Mouse (Mus musculus) cerebellum, postnatal 36 days (tissue): ENCODE measurements around the gene Mfsd12.

Source experiments
- DNase-seq, 2 experiments: peaks; one replicate each; pipeline ENCODE4 v3.0.0; 2021 to 2022; ENCODE audit warnings: mixed read lengths in 2 of 2

Mfsd12 gene

DNA sequence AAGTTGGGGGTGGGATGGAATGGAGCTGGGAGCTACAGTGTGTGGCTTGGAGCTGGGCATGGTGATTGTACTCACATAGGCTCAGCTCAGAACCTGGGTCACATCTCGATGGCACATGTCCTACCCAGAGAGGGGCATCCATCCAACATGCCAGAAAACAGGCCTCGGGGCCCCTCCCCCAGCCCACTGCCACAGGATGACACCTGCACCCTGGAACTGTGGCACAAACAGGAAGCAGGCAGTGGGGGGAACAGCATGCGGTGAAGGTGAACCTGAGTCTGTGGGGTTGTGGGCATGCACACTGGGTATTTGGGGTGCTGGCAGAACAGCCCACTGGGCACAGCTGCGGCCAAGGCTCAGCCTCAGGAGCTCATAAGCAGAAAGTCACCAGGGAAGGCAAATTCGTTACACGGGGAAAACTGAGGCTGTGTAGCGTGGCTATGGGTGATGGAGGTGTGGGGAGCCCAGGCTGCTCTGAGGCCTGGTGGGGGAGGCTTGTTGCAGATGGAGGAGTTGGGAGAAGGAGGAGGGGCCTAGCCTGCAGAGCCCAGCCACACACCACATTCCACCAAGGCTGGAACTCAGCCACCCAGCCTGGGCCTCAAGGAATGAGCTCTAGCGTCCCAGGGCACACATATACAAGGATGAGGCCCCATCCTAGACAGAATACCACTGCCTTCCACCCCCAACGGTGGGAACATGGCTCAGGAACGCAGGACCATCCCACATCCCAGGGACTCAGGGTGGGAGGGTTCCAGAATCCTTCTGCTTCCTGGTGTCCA, 27.9 kb upstream of the Mfsd12 start:
- no peak for DNase-seq

DNA sequence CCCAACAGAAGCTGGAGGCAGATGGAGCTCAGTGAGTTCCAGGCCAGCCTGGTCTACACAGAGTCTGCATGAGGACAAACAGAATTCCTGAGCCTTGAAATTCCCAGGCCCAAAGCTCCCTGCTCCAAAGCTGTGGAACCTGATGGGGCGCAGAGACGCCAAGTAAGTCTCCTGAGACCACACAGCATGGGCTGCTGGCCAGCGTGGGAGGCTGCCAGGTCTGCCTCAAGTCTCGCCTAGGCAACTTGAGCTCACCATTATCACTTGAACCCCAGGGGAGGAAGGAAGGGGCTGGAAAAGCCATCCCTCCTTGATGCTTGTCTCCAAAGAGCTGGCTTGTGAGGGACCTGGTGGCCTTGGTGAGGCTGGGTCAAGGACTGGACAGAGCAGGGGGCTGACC, 27.3 kb upstream of the Mfsd12 start:
- DNase-seq = no peak

DNA sequence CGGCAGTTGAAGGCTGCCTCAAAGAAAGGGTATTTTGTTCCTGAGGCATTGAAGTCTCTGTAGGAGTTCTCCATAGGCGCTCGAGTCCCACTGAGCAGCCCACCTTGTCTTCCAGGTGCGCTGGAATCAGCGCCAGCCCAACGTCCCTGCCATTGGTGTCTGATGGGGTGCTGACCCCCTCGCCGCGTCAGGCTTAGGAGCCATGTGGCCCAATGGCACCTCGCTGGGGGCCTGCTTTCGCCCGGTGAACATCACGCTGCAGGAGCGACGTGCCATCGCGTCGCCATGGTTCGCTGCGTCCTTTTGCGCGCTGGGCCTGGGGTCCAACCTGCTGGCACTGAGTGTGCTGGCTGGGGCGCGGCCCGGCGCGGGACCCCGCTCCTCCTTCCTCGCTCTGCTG, 25.0 kb upstream of the Mfsd12 start:
- no peak for DNase-seq

DNA sequence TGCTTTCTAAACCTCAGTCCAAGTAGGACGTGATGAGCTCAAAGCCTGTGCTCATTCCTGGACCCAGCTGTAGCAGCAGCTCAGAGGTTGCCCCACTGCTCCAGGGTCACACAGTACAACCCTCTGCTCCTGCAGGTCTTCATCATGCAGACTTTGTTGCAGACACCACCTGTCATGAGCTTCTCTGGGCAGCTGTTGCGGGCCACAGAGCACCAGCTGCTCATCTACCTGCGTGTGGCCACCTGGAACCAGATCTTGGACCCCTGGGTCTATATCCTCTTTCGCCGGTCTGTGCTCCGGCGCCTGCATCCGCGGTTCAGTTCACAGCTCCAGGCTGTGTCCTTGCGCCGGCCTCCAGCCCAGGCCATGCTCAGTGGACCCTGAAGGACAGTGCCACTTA, 23.0 kb upstream of the Mfsd12 start:
- no peak for DNase-seq

DNA sequence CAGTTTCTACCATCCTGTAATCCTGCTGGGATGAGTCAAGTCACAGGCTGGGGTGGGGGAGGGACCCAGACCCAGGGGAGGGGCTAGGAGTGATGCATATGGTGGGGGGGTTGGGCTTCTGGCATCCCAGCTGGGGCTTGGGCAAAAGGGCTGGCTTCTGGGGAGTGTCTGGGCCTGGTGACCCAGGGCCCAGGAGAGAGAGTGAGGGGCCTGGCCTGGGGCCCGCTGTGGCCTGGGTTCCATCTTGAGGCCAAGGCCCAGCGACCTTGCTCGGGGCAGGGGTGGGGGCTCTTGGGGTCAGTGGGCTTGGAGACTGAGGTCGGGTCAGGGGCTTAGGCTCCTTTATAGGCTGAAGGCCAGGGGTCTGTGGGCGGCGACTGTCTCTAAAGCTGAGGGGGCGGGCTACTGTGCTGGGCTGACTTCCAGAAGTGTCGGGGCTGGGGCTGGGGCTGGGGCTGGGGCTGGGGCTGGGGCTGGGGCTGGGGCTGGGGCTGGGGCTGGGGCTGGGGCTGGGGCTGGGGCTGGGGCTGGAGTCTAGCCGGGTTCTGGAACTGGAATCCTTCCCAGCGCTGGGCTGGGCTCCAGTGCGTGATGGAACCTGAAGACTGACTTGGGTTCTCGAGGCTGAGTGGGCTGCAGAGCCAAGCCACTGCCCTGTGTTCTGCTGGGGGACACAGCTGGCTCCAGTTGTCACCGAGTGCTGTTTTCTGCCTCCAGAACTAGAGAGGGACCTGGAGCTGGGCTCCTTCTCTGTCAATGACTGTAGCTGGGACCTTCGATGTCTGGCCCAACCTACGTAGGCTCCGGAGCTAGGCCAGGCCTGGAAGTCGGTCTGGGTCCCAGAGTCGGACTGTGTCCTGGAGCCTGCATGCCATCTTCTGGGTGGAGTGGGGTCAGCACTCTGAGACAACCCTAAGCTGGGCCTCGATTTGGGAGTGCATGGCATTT, 21.6 kb upstream of the Mfsd12 start:
- DNase-seq = no peak

DNA sequence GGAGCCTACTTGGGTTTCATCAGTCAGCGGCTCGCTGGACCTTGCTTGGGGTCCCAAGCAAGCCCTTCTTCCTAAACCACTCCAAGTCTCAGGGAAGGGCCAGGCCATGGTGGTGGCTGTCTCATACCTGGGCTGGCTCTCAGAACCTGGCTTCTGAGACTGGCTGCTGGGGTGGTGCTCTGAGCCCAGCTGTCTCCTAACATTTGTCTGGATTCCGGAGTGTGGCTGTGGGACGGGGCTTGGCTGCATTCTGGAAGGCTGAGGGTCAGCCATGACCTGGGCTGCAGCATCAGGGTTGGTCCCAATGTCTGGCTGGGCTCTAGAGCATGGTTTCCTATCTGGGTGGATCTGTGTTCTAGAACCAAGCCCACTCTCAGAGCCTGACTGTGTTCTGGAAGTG, 20.7 kb upstream of the Mfsd12 start:
- no peak for DNase-seq

DNA sequence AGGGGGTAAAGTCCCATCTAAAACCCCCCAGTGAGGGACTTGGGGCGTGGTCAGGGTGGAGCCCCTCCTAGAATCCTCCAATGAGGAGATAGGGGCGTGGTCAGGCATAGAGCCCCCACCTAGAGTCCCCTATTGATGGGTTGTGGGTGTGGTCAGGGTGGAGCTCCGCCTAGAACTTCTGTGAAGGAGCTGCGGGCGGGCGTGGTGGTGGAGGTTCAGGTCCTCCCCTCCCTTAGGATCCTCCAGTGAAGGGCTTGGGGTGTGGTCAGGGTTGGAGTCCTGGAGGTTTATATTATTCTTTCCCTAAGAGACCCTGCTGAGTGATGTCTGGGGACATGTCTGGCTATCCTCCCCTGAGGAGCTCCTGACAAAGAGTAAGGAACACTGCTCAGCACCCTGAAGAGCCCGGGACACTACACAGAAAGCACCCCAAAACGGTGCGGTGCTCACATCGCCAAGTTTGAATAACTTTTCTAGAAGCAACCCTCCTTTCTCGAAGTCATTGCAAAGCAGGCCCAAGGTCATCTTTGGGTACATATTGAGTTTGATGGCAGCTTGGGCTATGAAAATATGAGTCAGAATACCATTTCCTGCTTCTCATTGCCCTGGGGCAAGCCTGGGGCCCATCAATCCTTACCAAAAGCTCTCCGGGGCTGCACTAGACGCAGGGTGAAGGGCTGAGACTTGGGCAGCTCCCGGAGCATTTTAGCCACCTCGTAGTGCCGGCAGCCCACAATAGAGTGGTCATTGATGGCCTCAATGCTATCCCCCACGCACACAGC, 16.5 kb upstream of the Mfsd12 start:
- DNase-seq = no peak

DNA sequence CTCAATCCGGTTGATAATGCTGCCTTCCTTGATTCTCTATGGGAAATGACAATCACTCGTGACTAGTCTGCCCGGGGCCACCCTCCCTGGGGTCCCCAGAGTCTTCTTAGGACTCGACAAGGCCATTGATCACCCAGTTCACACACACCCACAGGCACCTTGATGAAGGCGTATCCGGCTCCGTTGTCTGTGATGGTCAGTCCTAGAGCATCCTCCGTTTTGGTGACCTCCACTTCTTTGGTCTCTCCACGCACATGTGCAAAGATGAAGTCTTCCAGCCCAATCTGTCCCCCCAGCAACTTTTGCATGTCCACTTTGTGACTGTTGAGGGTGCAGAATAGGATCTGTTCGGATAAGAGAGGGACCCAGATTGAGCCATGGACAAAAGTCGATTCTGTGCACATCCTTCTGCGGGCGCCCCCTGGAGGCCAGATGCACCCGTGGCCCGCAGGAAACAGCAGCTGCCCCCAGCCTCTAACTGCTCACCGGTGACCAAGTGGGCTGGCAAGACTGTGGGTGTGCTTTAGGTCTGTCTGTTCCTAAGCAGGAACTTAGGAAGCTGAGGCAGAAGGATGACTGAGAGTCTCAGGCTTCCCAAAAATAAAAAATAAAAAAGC, 15.8 kb upstream of the Mfsd12 start:
- peak; percentile 72 to 76 for DNase-seq

DNA sequence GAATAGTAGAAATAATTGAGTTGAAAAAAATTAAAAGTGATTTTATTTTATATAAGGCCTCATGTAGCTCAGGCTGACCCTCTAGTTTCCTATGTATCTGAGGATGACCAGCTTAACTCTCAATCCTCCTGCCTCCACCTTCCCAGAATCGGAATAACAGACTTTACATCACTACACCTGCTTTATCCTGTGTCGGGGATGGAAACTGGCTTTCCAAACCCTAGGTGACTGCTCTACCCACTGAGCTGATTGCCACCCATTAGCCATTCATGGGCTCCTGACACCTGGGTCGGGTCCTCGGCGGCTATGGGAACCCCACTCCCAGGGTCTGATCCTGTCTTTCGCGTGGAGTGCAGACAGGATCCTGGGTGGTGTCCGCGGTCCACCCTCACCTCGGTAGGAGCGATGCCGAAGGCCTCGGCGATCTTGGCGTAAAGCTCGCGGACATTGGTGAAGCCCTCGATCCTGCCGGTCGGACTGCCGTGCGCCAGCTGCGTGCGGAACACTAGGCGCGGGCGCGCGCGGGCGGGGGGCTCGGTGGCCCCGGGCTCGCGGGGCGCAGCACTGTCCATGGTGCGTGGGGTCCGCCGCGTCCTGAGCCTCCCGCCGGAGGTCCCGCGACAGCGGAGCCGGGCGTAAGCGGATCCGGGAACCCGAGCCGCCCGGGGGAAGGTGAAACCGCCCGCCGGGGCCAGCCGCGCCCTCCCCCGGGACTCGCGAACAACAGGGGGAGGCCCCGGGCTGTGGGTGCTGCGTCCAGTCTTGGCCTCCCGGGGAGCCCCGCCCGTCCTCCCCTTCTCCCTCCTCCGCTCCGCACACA, 14.4 kb upstream of the Mfsd12 start, which contains the start of gene Gipc3:
TSS of gene Gipc3 (minus strand) at position 581 of the 820 bp plus-strand sequence.
- no peak for DNase-seq

DNA sequence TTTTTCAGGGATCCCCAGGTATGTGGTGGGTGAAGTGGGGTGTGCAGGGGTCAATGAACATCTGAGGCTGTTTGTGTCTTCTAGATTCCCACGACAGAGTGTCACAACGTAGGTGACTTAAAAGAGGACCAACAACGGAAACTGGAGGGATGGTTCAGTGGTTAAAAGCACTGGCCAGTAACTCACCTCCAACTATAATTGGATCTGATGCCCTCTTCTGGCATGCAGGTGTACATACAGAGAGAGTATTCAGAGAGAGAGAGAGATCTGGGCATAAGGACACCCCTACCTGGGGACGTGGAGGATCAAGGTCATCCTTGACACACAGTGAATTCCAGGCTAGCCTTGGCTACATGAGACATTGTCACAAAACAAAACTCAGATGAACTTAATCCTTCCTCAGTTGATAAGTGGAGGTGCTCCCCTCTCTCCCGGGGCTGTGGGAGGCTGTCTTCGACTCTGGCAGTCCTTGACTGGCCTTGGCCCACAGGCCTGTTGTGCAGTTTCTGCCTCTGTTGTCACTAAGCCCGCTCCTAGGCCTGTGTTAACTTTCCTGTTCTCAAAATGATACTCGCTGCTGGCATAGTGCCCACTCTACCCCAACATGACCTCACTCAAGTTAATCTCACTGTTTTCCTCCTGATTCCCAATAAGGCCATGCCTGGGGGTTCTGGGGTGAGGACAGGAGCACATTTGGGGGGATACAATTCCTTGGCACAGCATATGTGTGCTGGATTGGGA, 12.7 kb upstream of the Mfsd12 start:
- DNase-seq = no peak

DNA sequence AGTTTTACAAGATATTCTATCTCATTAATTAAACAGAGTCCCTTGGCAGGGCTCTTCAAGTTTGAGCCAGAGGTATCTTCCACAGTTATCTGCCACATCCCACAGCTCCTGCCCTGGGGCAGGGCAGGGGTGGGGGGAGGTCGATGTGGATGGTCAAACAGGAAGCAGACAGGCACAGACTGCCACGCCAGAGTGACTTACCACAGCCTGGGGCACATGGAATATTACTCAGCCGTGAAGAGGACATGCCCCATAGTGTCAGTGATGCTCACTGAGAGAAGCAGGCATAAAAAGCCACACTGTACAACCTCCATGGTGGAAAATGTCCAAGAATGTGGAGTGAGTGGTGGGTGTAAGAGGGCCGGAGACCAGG, 12.1 kb upstream of the Mfsd12 start:
- no peak for DNase-seq

DNA sequence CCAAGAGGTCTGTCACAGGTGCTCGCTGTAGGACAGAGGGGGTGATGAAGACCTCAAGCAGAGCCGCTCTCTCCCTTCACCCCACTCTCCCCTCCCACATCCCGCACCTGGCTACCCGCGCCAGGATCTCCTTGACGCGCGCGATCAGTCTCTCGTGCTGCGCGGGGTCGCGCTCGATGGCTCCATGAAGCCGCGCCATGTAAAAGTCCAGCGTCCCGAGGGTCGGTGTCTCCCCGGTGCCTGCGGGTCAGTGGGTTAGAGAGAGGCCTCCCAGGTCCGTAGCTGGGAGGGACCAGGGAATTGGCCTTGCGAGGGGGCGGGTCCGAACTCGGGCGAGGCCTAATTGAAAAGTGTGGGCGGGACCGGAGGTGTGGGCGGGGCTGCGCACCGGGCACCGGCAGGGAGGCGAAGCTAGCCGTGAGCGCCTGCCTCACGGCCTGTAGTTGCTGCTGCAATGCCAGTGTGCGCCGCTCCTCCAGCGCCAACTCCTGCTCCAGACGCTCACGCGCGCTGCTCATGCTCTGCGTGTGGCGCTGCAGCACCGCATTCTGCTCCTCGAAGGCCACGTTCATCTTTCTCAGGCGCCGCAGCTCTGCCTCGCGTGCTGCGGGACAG, 10.7 kb upstream of the Mfsd12 start:
- DNase-seq = no peak

DNA sequence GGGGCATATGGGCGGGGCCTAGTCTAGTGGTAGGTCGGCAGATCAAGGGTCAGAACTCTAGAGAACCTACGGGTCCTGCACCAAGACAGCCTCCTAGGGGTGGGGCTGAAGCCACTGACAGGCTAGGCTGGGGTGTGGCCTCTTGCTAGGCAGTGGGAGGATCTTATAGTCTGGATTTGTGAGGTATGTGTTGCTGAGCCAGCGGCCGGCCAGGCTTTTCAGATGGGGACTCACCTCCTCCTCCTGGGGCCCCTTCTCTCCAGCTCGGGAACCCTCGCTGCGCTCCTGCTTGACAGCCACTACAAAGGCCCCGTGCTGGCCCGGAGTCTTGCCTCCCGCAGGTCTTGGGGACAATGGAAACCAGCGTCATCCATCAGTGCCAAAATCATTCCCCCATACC, 8.1 kb upstream of the Mfsd12 start:
- DNase-seq = no peak

DNA sequence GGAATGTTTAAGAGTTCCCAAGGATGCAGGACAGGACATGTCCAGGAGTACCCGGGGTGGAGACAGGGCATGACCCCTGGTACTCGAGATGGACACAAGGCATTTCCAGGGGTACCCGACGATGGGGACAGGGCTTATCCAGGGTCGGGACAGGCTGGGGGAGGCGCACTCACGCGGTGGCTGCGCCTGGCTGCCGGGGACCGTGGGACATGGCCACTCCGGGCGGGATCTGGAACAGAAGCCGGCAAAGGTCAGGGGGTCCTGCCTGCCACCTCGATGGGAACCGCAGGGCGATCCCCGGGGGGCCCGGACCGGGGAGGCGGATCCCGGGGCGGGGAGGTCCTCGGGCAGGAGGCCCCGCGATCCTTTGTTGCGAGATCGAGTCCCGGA, 7.3 kb upstream of the Mfsd12 start:
- DNase-seq = no peak

DNA sequence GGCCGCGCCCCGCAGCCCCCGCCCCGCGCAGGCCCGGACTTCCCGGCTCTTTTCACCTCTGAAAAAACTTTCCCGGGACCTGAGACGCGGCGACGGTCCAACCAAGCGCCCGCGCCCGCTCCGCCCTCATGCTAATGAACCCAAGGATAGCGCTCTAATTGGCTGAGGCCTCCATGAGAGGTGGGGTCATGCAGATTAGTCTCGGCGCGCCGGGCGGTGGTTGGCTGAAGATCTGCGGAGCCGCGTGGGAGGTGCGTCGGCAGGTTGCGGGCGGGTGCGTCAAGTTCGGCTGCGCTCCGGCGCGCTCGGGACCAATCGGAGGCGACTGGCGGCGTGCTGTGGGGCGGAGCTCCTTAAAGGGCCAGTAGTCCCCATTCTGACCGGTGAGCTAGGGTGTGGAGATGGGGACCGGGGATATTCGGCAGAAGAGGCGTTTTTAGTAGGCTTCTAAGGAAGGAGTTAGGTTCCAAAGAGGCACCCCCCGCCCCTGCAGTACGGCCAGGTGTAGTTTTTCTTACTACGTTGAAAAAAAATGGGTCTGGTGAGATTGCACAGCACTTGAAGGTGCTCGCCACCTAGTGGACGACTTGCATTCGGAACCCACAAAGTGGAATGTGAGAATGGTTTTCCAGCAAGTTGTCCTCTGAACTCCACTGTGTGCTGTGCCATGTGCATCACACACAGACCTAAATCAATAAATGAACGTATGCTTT, 6.8 kb upstream of the Mfsd12 start, which contains the start of gene Hmg20b:
TSS of gene Hmg20b (minus strand) at position 130 of the 713 bp plus-strand sequence.
- DNase-seq = peak; percentile 99 to 100

DNA sequence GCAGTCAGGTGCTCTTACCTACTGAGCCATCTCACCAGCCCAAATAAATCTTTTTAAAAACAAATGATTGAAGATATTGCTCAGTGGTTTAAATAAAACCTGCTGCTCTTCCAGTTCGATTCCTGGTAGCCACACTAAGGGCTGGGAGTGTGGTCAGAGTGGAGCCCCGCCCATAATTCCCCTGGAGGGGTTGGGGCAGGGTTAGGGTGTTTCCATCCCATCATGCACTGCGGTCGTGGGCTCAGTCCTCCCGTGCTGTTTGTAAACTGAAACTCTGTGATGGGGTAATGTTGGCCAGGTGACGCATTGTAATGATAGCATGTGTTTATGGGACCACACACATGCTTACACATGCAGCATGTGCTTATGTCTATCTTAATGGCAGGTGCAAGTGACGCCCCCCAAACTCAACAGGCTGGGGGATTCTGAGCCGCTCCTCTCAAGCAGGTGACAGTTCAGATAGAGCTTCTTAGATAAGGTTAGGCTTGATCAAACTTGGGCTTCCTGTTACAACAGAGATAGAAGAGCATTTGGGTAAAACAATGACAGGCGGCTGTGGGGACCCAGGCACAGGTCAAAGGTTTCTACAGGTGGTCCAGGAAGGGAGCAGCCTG, 5.5 kb upstream of the Mfsd12 start:
- no peak for DNase-seq

DNA sequence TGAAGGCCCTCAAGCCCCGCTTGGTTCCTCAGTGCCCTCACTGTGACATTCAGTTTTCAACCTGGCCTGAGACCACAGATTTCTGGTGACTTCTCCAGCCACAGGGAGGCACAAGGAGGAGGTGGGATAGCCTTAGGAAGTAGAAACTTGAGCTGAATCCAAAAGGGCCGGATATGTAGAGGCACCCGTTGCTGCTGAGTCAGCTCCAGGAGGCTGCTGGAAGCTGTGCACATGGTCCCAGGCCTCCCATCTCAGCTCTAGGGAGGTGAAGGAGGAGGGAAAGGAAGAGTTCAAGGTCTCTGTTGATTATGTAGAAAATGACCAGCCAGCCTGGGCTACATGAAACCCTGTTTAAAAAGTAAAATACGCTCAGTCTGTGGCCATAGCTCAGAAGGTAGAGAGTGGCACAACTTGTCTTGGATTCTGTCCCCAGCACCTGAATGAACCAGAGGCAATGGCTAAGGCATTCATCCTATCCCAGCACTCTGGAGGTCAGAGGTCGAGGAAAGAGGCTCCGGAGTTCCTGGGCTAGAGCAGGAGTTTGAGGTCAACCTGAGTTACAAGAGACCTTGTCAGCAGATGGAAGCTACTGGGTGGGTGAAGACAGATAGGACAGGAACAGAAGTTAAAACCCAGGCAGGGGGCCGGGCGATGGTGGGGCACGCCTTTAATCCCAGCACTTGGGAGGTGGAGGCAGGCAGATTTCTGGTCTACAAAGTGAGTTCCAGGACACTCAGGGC, 2.4 kb upstream of the Mfsd12 start:
- no peak for DNase-seq

DNA sequence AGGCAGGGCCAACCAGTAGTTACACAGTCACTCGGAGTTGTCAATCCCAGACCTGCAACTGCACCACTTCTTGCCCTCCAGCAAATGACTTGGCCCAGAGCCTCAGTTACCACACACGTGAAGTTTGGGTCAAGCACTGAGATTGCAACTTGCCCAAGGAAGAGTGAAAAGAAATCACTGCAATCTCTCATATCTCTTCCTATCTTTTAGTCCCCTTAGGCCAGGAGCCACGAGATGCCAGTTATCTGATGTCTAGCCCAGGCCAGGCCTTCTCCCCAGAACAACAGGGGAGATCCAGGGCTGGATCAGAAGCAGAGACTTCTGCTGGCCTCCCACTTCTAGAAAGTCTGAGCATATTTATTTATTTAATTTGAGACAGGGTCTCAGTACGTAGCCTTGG, 1.8 kb upstream of the Mfsd12 start:
- DNase-seq = no peak
